Mouse (Mus musculus) heart, postnatal 25 days (tissue): ENCODE results near the gene Dgkq. TPM values are rescaled to one million over a fixed set of nuclear protein-coding genes. Genes with fewer than 3 reads are reported as not detected.
"Not testable (repeated sequence)": the region's sequence is repeated elsewhere in the genome, so short reads cannot be mapped to it uniquely, and the experiment has no call there.

Experiments used
- DNase-seq: peaks from one replicate; pipeline ENCODE4 v3.0.0; 2022; ENCODE audit warnings: low spot score
- intact Hi-C: fragments of 180-260 bp; cut with DNase I; formaldehyde crosslinking; loops from one replicate; pipeline ENCODE4 v1.15.1; 2025
- total RNA-seq, 2 experiments: library from RNA; stranded (reverse); gene quantifications; 2 replicates each; pipeline ENCODE4 v1.2.3; 2021

The Dgkq gene
- total RNA-seq, 2 experiments from 2014 or later, result 8.4 to 10.1 TPM

GRCm38 (mm10) chr5:108659698-108660631, 9.5 kb downstream of the Dgkq start, which contains the start of gene Idua:
TSS of gene Idua (plus strand) at chr5:108660331.
- DNase-seq, result no peak
- intact Hi-C loops, result no loop called here

GRCm38 (mm10) chr5:108658611-108659010, 10.9 kb downstream of the Dgkq start:
- DNase-seq, result no peak

GRCm38 (mm10) chr5:108657406-108657805, 12.1 kb downstream of the Dgkq start:
- no peak for DNase-seq
- intact Hi-C loops, result no loop called here

More at GRCm38 (mm10) chr5:108658611-108659010, 10.9 kb downstream of the Dgkq start:
- intact Hi-C loops, result no loop called here

- intact Hi-C loops, result no loop called here
- no peak for DNase-seq
These were observed 13.4 kb downstream of the Dgkq start for GRCm38 (mm10) chr5:108655891-108656650.

GRCm38 (mm10) chr5:108655381-108655780, 14.1 kb downstream of the Dgkq start:
- intact Hi-C loops, result no loop called here
- no peak for DNase-seq

- DNase-seq, result no peak
- intact Hi-C loops, result loop anchor here (5.0 kb wide), 1 partner anchor 227 kb away; no protein-coding TSS in a partner anchor
These were observed 15.0 kb downstream of the Dgkq start for GRCm38 (mm10) chr5:108654444-108654990.

GRCm38 (mm10) chr5:108653341-108653740, 16.1 kb downstream of the Dgkq start:
- DNase-seq, result no peak
- intact Hi-C loops, result loop anchor here (5.0 kb wide), 1 partner anchor 226 kb away; no protein-coding TSS in a partner anchor

- no peak for DNase-seq
- intact Hi-C loops, result loop anchor here (5.0 kb wide), 1 partner anchor 225 kb away; no protein-coding TSS in a partner anchor
These were observed 17.6 kb downstream of the Dgkq start for GRCm38 (mm10) chr5:108651823-108652222.

- intact Hi-C loops, result loop anchor here (5.0 kb wide), 1 partner anchor 224 kb away; no protein-coding TSS in a partner anchor
- no peak for DNase-seq
These were observed 18.2 kb downstream of the Dgkq start for GRCm38 (mm10) chr5:108651136-108651720.

- intact Hi-C loops, result loop anchor here (5.0 kb wide), 1 partner anchor 223 kb away; no protein-coding TSS in a partner anchor
- DNase-seq, result no peak
These were observed 19.1 kb downstream of the Dgkq start for GRCm38 (mm10) chr5:108650341-108650740.

- DNase-seq, result no peak
- intact Hi-C loops, result no loop called here
These were observed 20.4 kb downstream of the Dgkq start for GRCm38 (mm10) chr5:108648937-108649576.

GRCm38 (mm10) chr5:108647820-108648465, 21.5 kb downstream of the Dgkq start:
- DNase-seq, result no peak
- intact Hi-C loops, result no loop called here

- DNase-seq, result no peak
- intact Hi-C loops, result no loop called here
These were observed 22.2 kb downstream of the Dgkq start for GRCm38 (mm10) chr5:108647311-108647710.

- intact Hi-C loops, result no loop called here
- DNase-seq, result no peak
These were observed 23.2 kb downstream of the Dgkq start for GRCm38 (mm10) chr5:108646343-108646660.

GRCm38 (mm10) chr5:108645651-108646342, 23.7 kb downstream of the Dgkq start:
- intact Hi-C loops, result no loop called here
- DNase-seq, result no peak

GRCm38 (mm10) chr5:108643674-108644073, 25.8 kb downstream of the Dgkq start:
- DNase-seq, result no peak
- intact Hi-C loops, result no loop called here

GRCm38 (mm10) chr5:108636172-108636571, 33.3 kb downstream of the Dgkq start:
- no peak for DNase-seq
- intact Hi-C loops, result no loop called here

GRCm38 (mm10) chr5:108634088-108634487, 35.4 kb downstream of the Dgkq start:
- intact Hi-C loops, result loop anchor here (5.0 kb wide), 1 partner anchor 202 kb away; the partner anchor contains the start of gene Atp5k
- DNase-seq, result not testable (repeated sequence)
